Mouse (Mus musculus) small intestine, adult 2 months (tissue): Measurements from ENCODE around the gene St6galnac6.

Experiments used
- CTCF ChIP-seq: fragments of 200-500 bp; IDR thresholded peaks from 2 replicates; pipeline ENCODE4 v1.5.1; 2012; ENCODE audit warnings: low read depth, mild to moderate bottlenecking, control low read depth, inconsistent platforms, low read length, moderate library complexity, mixed read lengths; ENCODE audit not compliant: insufficient replicate concordance, insufficient read length; ENCODE audit errors: extremely low read depth
- POLR2A ChIP-seq: fragments of 200-500 bp; IDR thresholded peaks from 2 replicates; pipeline ENCODE4 v1.6.1; 2012; ENCODE audit warnings: low read depth, mild to moderate bottlenecking, control low read depth, inconsistent platforms, low read length, moderate library complexity

DNA sequence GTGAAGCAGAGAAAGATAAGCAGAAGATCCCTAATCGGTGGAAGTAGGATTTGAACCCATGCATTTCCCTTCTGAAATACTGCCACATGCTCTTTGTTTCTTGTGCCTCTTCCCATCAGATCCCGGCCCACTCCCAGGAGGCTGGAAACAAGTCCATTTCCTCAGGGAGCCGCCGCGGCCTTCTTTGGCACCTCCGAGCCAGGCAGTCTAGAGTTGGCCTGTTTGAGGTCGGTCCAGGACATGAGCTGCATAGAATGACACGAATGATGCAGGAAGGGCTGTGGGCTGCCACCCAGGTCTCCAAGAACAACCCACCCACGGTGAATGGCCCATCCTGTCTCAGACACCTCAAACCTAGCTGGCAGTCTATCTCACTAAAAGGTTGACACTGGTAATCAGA lies 23.0 kb upstream of the St6galnac6 start:
- TF ChIP-seq POLR2A, result no peak
- TF ChIP-seq CTCF, result no peak
